Mouse (Mus musculus) cortical plate, adult 2 months (tissue): ENCODE data around the gene Selenof.

Experiments
- CTCF ChIP-seq: fragments of 200-500 bp; IDR thresholded peaks from 2 replicates; pipeline ENCODE4 v1.5.1; 2011; ENCODE audit warnings: mild to moderate bottlenecking, control low read depth, low read length; ENCODE audit not compliant: insufficient read depth; ENCODE audit errors: extremely low read depth
- POLR2A ChIP-seq: fragments of 200-500 bp; IDR thresholded peaks from 2 replicates; pipeline ENCODE4 v1.6.1; 2011; ENCODE audit warnings: mild to moderate bottlenecking, low read length, control low read depth; ENCODE audit not compliant: insufficient read depth; ENCODE audit errors: extremely low read depth

DNA sequence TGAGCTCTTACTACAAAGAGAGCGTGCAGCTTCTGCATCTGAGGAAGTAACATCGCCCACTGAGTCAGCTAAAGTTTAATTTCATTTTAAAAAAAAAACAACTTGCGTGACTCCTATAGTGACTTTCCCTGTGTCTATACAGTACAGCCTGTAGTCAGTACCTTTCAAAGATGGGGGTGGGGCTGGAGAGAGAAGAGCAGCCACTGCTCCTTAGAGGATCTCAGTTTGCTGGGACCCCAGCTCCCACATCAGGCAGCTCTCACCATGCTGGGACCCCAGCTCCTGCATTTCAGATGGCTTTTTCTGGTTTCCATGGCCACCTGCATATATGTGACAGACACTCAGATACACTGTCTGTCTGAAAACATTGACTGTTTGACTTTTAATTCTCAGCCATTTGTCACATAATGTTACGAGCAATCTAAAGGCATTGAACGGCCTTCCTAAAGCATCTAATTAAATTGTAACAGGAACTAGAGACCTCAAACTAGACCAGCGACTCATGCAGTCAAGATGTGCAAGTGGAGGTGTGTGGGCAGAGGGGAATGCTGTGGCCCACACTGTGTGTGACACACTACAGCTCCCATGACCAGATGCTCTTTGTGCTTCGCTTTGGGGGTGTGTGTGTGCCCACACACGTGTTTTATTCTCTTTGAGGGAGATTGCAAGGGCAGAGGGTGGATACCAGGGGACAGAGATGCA is 19.2 kb downstream of the Selenof start:
- TF ChIP-seq CTCF (no peak), POLR2A (no peak)
